Mouse (Mus musculus) hindbrain, embryonic 14.5 days (tissue): Measurements from ENCODE around the gene Slc6a1. TPM values are rescaled to one million over a fixed set of nuclear protein-coding genes. Genes with fewer than 3 reads are reported as not detected.

ENCODE experiments used
- ATAC-seq: fragments of 200-750 bp; cut with Nextera tagmentation; 2 replicates; pipeline ENCODE4 v1.8.0; 2017; ENCODE audit warnings: moderate number of reproducible peaks, mild to moderate bottlenecking, moderate TSS enrichment, moderate library complexity; ENCODE audit not compliant: low FRiP score
- DNase-seq: peaks from one replicate; pipeline ENCODE4 v3.0.0-alpha.2; 2015; ENCODE audit warnings: low spot score
- H3K27ac ChIP-seq: fragments of 300-500 bp; sonication (generic); 2 replicates; pipeline ENCODE4 v1.5.1; 2014; ENCODE audit warnings: mild to moderate bottlenecking, moderate library complexity
- H3K27me3 ChIP-seq: fragments of 300-500 bp; sonication (generic); 2 replicates; pipeline ENCODE4 v1.6.1; 2014; ENCODE audit warnings: mild to moderate bottlenecking, low read length, mixed read lengths; ENCODE audit not compliant: control insufficient read depth, insufficient read depth
- H3K36me3 ChIP-seq: fragments of 300-500 bp; sonication (generic); replicated peaks from 2 replicates; pipeline ENCODE4 v1.6.1; 2014; ENCODE audit not compliant: control insufficient read depth, insufficient read depth
- H3K4me1 ChIP-seq: fragments of 300-500 bp; sonication (generic); replicated peaks from 2 replicates; pipeline ENCODE4 v1.6.1; 2014; ENCODE audit warnings: antibody characterized with exemption, low read length, mixed read lengths; ENCODE audit not compliant: control insufficient read depth, insufficient read depth
- H3K4me2 ChIP-seq: fragments of 300-500 bp; sonication (generic); replicated peaks from 2 replicates; pipeline ENCODE4 v1.6.1; 2014; ENCODE audit warnings: mild to moderate bottlenecking, moderate library complexity
- H3K4me3 ChIP-seq: fragments of 300-500 bp; sonication (generic); replicated peaks from 2 replicates; pipeline ENCODE4 v1.5.1; 2014; ENCODE audit warnings: mild to moderate bottlenecking, low read length
- H3K9ac ChIP-seq: fragments of 300-500 bp; sonication (generic); 2 replicates; pipeline ENCODE4 v1.6.1; 2014
- H3K9me3 ChIP-seq: fragments of 300-500 bp; sonication (generic); 2 replicates; pipeline ENCODE4 v1.6.1; 2016; ENCODE audit warnings: low read length; ENCODE audit not compliant: control insufficient read depth
- WGBS: fragments of 180-500 bp; shearing (Covaris S2); extraction: QIAGEN DNeasy Blood & Tissue Kit; methylation state at CpG from one replicate; pipeline ENCODE4 v1.1.7; 2014; 5-methylcytosine and 5-hydroxymethylcytosine counted together
- polyA plus RNA-seq: library from polyadenylated mRNA; unstranded; fragments of >200 nt; fragmentation: Nextera tagmentation; extraction: Ambion mirVana; gene quantifications from 2 replicates; pipeline ENCODE4 v1.2.1, GENCODE M21; 2014

The Slc6a1 gene
- polyA plus RNA-seq, 1 experiment from 2014 or later = 135 TPM

- Histone ChIP-seq H3K27ac (peak overlapping the region; percentile 76), H3K4me2 (no peak overlapping the region), H3K9ac (0 out of 2 replicates have a peak overlapping the region, but pooled peaks have one; percentile 9), H3K9me3 (no peaks in the 10 kb centered on the region), H3K4me3 (no peak overlapping the region), H3K27me3 (no peaks in the 10 kb centered on the region), H3K36me3 (peaks cover 14% of the 10 kb centered on the region), H3K4me1 (peaks cover 48% of the 10 kb centered on the region)
- DNase-seq (peak; percentile 45), ATAC-seq (peak; percentile 64)
- WGBS = 18% methylated on average over 10 of the region's 10 CpGs
These were observed 15.0 kb downstream of the Slc6a1 start for GRCm38 (mm10) chr6:114297260-114298002.

DNA sequence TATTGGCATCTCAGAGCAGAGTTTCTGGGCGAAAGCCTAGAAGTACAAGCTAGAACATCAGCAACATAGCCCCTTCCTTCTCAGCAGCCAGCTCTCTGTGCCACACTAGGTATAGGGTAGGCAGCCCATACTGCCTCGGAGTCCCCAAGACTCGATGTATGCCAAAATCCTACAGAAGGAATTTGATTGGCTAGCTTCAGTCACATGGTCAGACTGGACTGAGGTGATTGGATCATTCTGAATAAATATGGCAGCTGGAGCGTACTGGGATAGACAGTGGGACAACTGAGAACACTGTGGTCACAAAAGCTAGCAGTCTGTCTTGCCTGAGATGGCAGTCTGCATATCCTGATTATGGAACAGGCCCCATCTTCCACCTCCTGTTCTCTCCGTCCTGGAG lies 17.3 kb downstream of the Slc6a1 start:
- Histone ChIP-seq H3K9ac (no peak overlapping the region), H3K9me3 (no peaks in the 10 kb centered on the region), H3K27ac (no peak overlapping the region), H3K36me3 (peaks cover 36% of the 10 kb centered on the region), H3K4me1 (peaks cover 31% of the 10 kb centered on the region), H3K4me2 (no peak overlapping the region), H3K4me3 (no peak overlapping the region), H3K27me3 (no peaks in the 10 kb centered on the region)
- DNase-seq (no peak), ATAC-seq (no peak)
- 90% methylated on average over 5 of the region's 5 CpGs for WGBS

DNA sequence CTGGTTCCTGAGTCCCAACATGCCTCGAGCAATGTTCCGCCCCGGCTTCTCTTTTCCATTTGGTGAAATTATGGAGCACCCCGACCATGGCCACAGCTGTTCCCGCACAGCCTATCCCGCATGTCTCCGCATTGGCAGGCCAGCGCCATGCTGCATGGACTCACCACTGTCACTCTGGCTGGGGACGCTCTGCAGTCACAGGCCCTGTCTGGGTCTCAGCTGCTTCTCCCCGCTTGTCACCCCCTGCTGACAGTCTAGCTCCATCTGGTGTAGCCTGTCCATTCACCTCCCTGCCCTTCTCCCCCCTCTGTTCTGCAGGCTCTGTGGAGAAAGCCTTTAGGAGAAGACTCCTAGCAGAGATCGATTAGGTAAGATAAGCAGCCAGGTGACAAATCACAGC lies 18.3 kb downstream of the Slc6a1 start:
- peaks cover 47% of the 10 kb centered on the region for H3K36me3 ChIP-seq
- H3K4me1 ChIP-seq = peaks cover 31% of the 10 kb centered on the region
- H3K9me3 ChIP-seq = no peaks in the 10 kb centered on the region
- no peak overlapping the region for H3K9ac ChIP-seq
- 0 out of 2 replicates have a peak overlapping the region, but pooled peaks have one; percentile 38 for H3K27ac ChIP-seq
- no peak overlapping the region for H3K4me3 ChIP-seq
- ATAC-seq (no peak), DNase-seq (no peak)
- H3K27me3 ChIP-seq = no peaks in the 10 kb centered on the region
- no peak overlapping the region for H3K4me2 ChIP-seq
- WGBS = 43% methylated on average over 11 of the region's 11 CpGs

DNA sequence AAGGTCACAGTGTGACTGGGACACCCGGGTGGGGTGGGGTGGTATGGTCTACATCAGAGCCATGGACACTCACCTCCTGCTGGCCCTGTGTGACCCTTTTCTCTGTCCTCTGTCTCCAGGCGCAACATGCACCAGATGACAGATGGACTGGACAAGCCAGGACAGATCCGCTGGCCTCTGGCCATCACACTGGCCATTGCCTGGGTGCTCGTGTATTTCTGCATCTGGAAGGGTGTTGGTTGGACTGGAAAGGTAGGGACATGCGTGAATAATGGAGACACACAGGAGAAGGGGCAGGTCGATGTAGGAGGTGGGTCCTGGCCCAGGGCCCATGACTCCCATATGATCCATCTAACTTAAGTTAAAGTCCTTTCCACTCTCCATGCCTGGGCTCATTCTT lies 22.2 kb downstream of the Slc6a1 start:
- Histone ChIP-seq H3K36me3 (peaks cover 83% of the 10 kb centered on the region), H3K9ac (no peak overlapping the region), H3K4me2 (no peak overlapping the region), H3K27ac (no peak overlapping the region), H3K4me3 (no peak overlapping the region), H3K9me3 (no peaks in the 10 kb centered on the region), H3K4me1 (no peaks in the 10 kb centered on the region), H3K27me3 (no peaks in the 10 kb centered on the region)
- DNase-seq (no peak), ATAC-seq (no peak)
- WGBS = 87% methylated on average over 6 of the region's 6 CpGs

GRCm38 (mm10) chr6:114320511-114320910 lies 38.1 kb downstream of the Slc6a1 start:
- H3K27ac ChIP-seq = no peak overlapping the region
- H3K4me1 ChIP-seq = 0 out of 2 replicates have a peak, but pooled peaks cover 7% of the 10 kb centered on the region
- ATAC-seq (no peak), DNase-seq (no peak)
- no peak overlapping the region for H3K4me3 ChIP-seq
- no peak overlapping the region for H3K9ac ChIP-seq
- no peaks in the 10 kb centered on the region for H3K27me3 ChIP-seq
- WGBS = 26% methylated on average over 5 of the region's 5 CpGs
- peaks cover 12% of the 10 kb centered on the region; the same call in 1 of the 2 replicates for H3K36me3 ChIP-seq
- no peak overlapping the region for H3K4me2 ChIP-seq
- no peaks in the 10 kb centered on the region for H3K9me3 ChIP-seq

DNA sequence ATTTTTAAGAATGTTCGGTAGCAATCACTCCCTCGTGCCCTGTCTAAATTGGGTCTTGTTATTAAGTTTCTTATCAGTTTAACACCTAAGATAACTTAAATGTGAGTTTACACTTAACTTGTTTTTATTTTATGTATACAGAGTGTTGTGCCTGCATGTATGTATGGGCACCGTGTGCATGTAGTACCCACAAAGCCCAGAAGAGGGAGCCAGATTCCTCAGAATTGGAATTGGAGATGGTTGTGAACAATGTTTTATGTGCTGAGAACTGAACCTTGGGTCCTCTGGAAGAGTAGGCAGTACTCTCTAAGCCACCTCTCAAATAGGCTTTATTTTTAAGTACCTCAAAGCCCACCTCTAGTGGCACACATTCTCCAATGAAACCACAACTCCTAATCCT lies 38.7 kb downstream of the Slc6a1 start:
- DNase-seq (no peak), ATAC-seq (no peak)
- Histone ChIP-seq H3K4me2 (no peak overlapping the region), H3K27me3 (no peaks in the 10 kb centered on the region), H3K4me1 (0 out of 2 replicates have a peak, but pooled peaks cover 7% of the 10 kb centered on the region), H3K9me3 (no peaks in the 10 kb centered on the region), H3K36me3 (peaks cover 8% of the 10 kb centered on the region; the same call in 1 of the 2 replicates), H3K27ac (no peak overlapping the region), H3K4me3 (no peak overlapping the region), H3K9ac (no peak overlapping the region)
- WGBS = 93% methylated on average over 3 of the region's 3 CpGs

- WGBS = 80% methylated on average over 3 of the region's 3 CpGs
- DNase-seq = no peak
These were observed 40.5 kb downstream of the Slc6a1 start for GRCm38 (mm10) chr6:114322914-114323313.

DNA sequence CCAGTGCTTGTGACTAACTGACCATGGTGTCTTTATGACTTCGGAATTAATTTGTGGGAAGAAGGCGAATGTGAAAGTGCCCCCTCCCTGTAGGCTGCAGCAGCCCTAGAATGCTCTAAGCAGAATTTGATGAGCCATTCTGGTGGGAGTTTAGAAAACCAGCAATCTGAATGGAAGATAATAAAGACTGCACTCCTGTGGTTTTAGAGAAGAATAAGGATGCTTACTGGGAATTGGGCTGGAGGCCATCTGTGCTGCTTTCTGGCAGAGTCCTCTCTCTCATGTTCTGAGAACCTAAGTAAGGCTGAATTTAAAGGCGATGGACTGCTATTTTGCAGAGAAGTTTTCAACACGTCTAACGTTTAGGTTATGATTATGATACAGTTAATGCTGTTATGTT lies 42.4 kb downstream of the Slc6a1 start:
- Histone ChIP-seq H3K4me1 (peaks cover 15% of the 10 kb centered on the region; the same call in 1 of the 2 replicates), H3K27ac (no peak overlapping the region), H3K36me3 (no peaks in the 10 kb centered on the region), H3K4me3 (no peak overlapping the region), H3K9me3 (no peaks in the 10 kb centered on the region), H3K27me3 (no peaks in the 10 kb centered on the region), H3K9ac (no peak overlapping the region), H3K4me2 (no peak overlapping the region)
- ATAC-seq (no peak), DNase-seq (no peak)
- WGBS = 86% methylated on average over 5 of the region's 5 CpGs

More at GRCm38 (mm10) chr6:114322914-114323313, 40.5 kb downstream of the Slc6a1 start:
- Histone ChIP-seq H3K4me1 (0 out of 2 replicates have a peak, but pooled peaks cover 7% of the 10 kb centered on the region), H3K36me3 (no peaks in the 10 kb centered on the region; the same call in 1 of the 2 replicates), H3K9me3 (no peaks in the 10 kb centered on the region), H3K27me3 (no peaks in the 10 kb centered on the region), H3K9ac (no peak overlapping the region), H3K4me2 (no peak overlapping the region), H3K4me3 (no peak overlapping the region), H3K27ac (no peak overlapping the region)
- ATAC-seq = no peak

DNA sequence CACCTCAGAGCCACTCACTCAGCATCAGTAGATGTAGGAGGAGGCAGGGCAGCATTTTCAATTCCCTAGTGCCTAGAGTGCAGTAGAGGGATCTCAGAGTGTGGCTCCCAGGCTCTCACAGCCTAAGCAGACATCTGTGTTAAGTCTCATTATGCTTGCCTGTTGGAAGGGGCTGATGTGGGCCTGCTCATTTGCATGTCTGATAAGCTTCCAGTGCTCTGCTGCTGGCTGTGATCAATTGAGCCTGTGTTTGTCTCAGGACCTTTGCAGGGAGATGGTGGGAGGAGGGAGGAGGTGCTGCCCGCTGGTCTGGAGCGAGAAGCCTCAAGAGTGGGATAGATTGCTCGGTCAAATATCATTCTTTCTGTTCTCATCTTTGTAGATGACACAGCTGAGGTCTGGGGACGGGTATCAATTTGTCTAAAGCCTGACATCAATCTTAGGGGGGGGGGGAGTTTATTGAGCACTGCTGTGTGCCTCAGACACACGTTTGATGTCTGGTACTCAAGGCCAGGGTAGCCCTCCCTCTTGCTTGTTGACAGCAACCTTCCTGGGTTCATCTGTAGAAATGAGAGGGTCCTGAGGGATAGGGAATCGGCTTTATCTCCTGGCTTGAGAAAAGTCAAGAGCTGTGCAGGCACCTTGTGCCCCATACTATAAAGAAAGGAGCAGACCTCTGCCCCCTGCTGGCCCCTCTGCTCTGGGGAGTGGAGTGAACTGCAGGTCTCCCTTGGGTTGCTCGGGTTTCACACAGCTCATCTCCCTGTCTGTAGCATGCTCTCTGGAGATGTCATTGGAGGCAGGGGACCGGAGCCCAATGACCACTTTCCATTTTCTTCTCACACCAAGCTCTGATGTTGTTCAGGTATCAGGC lies 47.4 kb downstream of the Slc6a1 start:
- peak overlapping the region; percentile 59 for H3K27ac ChIP-seq
- no peaks in the 10 kb centered on the region for H3K27me3 ChIP-seq
- WGBS = 23% methylated on average over 8 of the region's 8 CpGs
- peak; percentile 44 for DNase-seq
- peaks cover 12% of the 10 kb centered on the region; the same call in 1 of the 2 replicates for H3K4me1 ChIP-seq
- H3K4me3 ChIP-seq = no peak overlapping the region
- no peak overlapping the region for H3K9ac ChIP-seq
- H3K9me3 ChIP-seq = no peaks in the 10 kb centered on the region
- H3K4me2 ChIP-seq = no peak overlapping the region
- no peaks in the 10 kb centered on the region for H3K36me3 ChIP-seq
- peak; percentile 70 for ATAC-seq
